Mouse (Mus musculus) embryonic facial prominence, embryonic 11.5 days (tissue): ENCODE data around the gene Lin28b. TPM values are rescaled to one million over a fixed set of nuclear protein-coding genes. Genes with fewer than 3 reads are reported as not detected.

Experiments
- ATAC-seq: fragments of 200-750 bp; cut with Nextera tagmentation; replicated peaks from 2 replicates; pipeline ENCODE4 v1.8.0; 2017; ENCODE audit warnings: low read depth; ENCODE audit not compliant: insufficient number of reproducible peaks, low FRiP score, low TSS enrichment
- DNase-seq: peaks from one replicate; pipeline ENCODE4 v3.0.0-alpha.2; 2015; ENCODE audit warnings: low spot score
- H3K27ac ChIP-seq: fragments of 300-500 bp; sonication (generic); replicated peaks from 2 replicates; pipeline ENCODE4 v1.5.1; 2014; ENCODE audit warnings: mild to moderate bottlenecking, low read depth, low read length, control low read depth
- H3K27me3 ChIP-seq: fragments of 300-500 bp; sonication (generic); 2 replicates; pipeline ENCODE4 v1.6.1; 2014; ENCODE audit warnings: mild to moderate bottlenecking, low read length, moderate library complexity, mixed read lengths; ENCODE audit not compliant: control insufficient read depth, insufficient read depth
- H3K36me3 ChIP-seq: fragments of 300-500 bp; sonication (generic); replicated peaks from 2 replicates; pipeline ENCODE4 v1.6.1; 2014; ENCODE audit warnings: low read depth, mild to moderate bottlenecking, low read length, moderate library complexity, mixed read lengths; ENCODE audit not compliant: control insufficient read depth, insufficient read depth
- H3K4me1 ChIP-seq: fragments of 300-500 bp; sonication (generic); 2 replicates; pipeline ENCODE4 v1.6.1; 2014; ENCODE audit warnings: low read length, mixed read lengths; ENCODE audit not compliant: control insufficient read depth, insufficient read depth
- H3K4me2 ChIP-seq: fragments of 300-500 bp; sonication (generic); 2 replicates; pipeline ENCODE4 v1.6.1; 2014; ENCODE audit warnings: low read depth, mild to moderate bottlenecking, control low read depth, low read length, moderate library complexity
- H3K4me3 ChIP-seq: fragments of 300-500 bp; sonication (generic); 2 replicates; pipeline ENCODE4 v1.5.1; 2014; ENCODE audit warnings: low read depth, low read length, control low read depth
- H3K9ac ChIP-seq: fragments of 300-500 bp; sonication (generic); replicated peaks from 2 replicates; pipeline ENCODE4 v1.6.1; 2014; ENCODE audit warnings: mild to moderate bottlenecking, control low read depth, low read length
- H3K9me3 ChIP-seq: fragments of 300-500 bp; sonication (generic); replicated peaks from 2 replicates; pipeline ENCODE4 v1.6.1; 2016; ENCODE audit warnings: mild to moderate bottlenecking, low read length, inconsistent platforms, mixed read lengths; ENCODE audit not compliant: control insufficient read depth
- WGBS: fragments of 180-500 bp; shearing (Covaris S2); extraction: QIAGEN DNeasy Blood & Tissue Kit; methylation state at CpG from one replicate; pipeline ENCODE4 v1.1.7; 2014; 5-methylcytosine and 5-hydroxymethylcytosine counted together
- polyA plus RNA-seq: library from polyadenylated mRNA; unstranded; fragments of >200 nt; fragmentation: Nextera tagmentation; extraction: Ambion mirVana; gene quantifications from 2 replicates; pipeline ENCODE4 v1.2.1, GENCODE M21; 2014

The Lin28b gene
- polyA plus RNA-seq, 1 experiment from 2014 or later = 13.6 TPM

DNA sequence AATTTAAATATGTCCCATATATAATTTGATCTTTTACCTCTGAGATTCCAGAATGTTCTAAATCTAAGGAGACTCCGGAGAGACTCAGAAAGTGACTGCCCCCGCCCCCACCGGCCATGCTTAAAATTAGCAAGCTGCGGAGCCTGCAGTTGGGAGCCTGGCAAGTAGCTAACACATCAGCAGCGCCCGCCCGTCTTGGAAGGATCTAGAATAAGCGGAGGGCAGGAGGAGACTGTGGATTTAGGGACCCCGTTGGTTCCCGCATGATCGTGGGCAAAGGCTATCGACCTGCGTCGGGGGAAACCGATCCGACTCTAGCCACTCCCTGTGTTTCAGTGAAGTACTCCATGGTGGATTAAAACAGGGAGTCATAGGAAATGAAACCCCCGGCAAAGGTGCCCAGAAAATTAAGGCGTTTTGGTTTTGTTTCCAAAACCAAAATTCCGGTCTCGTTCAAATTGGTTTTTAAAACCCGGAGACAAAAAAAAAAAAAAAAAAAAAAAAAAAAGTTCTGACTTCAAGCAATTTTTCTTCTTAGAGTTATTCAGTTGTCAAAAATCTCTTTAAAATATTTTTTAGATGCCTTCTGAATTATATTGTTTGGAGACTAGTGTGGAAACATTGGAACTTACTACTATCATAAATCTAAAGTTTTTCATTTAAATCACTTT lies 12.4 kb downstream of the Lin28b start:
- H3K36me3 ChIP-seq = no peaks in the 10 kb centered on the region
- H3K4me3 ChIP-seq = peak overlapping the region; percentile 26
- under 1% methylated on average over 21 of the region's 21 CpGs for WGBS
- ATAC-seq = no peak
- peak overlapping the region; percentile 57 for H3K4me2 ChIP-seq
- H3K27me3 ChIP-seq = no peaks in the 10 kb centered on the region
- H3K27ac ChIP-seq = no peak overlapping the region
- peak; percentile 58 for DNase-seq
- H3K4me1 ChIP-seq = no peaks in the 10 kb centered on the region
- H3K9me3 ChIP-seq = no peaks in the 10 kb centered on the region
- H3K9ac ChIP-seq = peak overlapping the region; percentile 18

DNA sequence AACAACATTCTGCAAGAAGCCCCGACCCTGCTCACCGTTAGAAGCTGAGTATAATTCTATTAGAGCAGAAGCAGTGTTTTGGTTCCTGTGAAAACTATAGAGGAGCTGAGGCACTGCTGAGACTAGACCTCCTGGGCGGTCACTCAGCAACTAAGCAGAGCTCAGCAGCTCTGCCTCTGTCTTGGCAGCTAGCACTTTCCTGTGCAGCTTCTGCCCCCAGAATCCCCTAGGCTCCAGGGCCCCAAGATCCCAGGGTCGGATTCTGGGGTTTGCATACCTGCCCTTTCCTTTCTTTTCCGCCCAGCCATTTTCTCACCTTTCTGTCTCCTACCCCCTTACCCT lies 13.1 kb downstream of the Lin28b start:
- Histone ChIP-seq H3K27me3 (no peaks in the 10 kb centered on the region), H3K4me2 (peak overlapping the region; percentile 57), H3K36me3 (no peaks in the 10 kb centered on the region), H3K4me3 (no peak overlapping the region), H3K9ac (no peak overlapping the region; the same call in 1 of the 2 replicates), H3K27ac (no peak overlapping the region), H3K4me1 (no peaks in the 10 kb centered on the region), H3K9me3 (no peaks in the 10 kb centered on the region)
- DNase-seq (peak; percentile 50), ATAC-seq (no peak)
- WGBS = 5% methylated on average over 5 of the region's 5 CpGs

DNA sequence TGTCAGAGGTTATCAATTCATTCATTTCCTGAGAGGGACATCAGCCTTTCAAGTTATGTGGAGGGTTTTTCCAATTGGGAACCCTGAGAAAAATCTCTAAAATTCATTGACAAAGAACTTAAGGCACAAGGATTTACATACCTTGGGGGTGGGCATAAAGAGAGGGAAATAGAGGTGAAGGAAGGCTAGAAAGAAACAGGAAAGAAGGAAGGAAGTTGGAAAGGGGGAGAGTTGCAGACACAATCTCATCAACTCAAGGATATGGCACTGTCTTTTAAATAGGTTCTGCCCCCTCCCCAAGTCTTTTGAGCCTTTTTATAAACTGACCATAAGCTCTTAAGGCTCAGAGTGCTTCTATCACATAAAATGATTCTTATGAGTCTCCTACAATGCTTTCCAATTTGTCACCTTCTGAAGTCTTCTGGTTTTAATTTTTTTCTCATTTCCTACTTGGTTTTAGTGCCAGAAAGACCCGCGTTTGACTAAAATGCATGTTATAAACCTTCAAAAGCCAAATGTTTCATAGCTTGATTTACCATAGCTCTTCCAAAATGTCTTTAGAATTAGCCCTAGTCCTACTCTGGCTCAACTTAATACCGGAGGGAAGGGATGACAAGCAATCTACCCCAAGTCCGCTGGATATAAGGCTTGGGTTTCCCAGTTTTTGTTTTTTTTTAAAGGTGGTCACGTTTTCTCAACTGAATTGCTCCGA lies 13.6 kb downstream of the Lin28b start:
- WGBS = under 1% methylated on average over 6 of the region's 6 CpGs
- ATAC-seq (no peak), DNase-seq (no peak)
- H3K4me2 ChIP-seq = peak overlapping the region; percentile 57; the same call in 1 of the 2 replicates
- H3K27ac ChIP-seq = no peak overlapping the region
- H3K9me3 ChIP-seq = no peaks in the 10 kb centered on the region
- H3K4me1 ChIP-seq = no peaks in the 10 kb centered on the region
- no peaks in the 10 kb centered on the region for H3K36me3 ChIP-seq
- no peak overlapping the region for H3K9ac ChIP-seq
- H3K27me3 ChIP-seq = no peaks in the 10 kb centered on the region
- H3K4me3 ChIP-seq = no peak overlapping the region

DNA sequence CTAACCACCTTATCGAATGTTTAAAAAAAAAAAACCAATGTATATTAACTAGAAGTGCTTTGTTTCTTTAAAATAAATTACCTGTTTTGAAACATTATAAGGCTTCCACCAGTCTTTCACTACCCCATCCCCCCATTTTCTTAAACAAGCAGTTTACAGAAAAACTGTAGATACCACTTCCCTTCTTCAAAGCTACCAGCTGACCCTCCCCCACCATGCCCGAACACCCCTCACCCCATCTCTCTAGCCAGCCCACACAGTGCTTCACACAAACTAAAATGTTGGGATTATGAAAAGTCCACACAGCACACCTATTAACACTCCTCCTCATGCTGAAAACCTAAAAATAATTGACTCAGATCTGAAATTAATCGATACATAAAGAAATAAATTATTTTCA lies 14.9 kb downstream of the Lin28b start:
- no peaks in the 10 kb centered on the region for H3K9me3 ChIP-seq
- 11% methylated on average over 3 of the region's 3 CpGs for WGBS
- no peak for ATAC-seq
- no peaks in the 10 kb centered on the region for H3K4me1 ChIP-seq
- H3K4me2 ChIP-seq = no peak overlapping the region; the same call in 1 of the 2 replicates
- no peak overlapping the region for H3K4me3 ChIP-seq
- no peaks in the 10 kb centered on the region for H3K36me3 ChIP-seq
- H3K27me3 ChIP-seq = no peaks in the 10 kb centered on the region
- no peak overlapping the region for H3K27ac ChIP-seq
- peak; percentile 35 for DNase-seq
- H3K9ac ChIP-seq = no peak overlapping the region

DNA sequence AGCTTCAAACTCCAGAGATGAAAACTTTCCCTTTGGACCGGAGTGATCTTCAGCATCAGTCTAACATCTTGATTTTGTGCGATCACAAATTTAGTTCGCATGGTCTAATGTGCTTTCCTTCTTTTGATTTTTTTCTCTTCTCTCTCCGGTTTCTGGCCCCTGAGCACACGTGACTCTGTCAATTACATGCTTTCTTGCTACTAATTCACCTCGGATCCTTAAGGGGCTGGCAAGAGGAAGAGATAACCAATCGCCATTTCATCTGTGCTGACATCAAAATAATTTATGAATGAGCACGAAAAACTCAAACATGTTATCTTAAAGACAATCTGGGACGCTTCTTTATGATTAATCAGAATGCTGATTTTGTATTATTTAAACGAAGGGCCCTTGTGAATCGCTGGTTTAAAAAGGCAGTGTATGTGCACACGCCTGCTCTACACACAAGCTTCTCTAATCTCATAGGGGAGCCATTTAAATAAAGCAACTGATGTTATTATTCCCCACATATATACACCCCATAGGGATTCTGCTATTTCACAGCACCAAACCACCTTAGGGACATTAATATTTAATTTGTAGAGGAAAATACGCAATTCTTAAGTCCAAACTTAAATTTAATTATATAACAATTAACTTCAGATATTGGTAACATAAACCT lies 16.0 kb downstream of the Lin28b start:
- Histone ChIP-seq H3K36me3 (no peaks in the 10 kb centered on the region), H3K9me3 (no peaks in the 10 kb centered on the region), H3K9ac (peak overlapping the region; percentile 77), H3K27me3 (no peaks in the 10 kb centered on the region), H3K4me3 (peak overlapping the region; percentile 53), H3K4me1 (no peaks in the 10 kb centered on the region), H3K4me2 (peak overlapping the region; percentile 63), H3K27ac (peak overlapping the region; percentile 71; the same call in 1 of the 2 replicates)
- peak; percentile 67 for ATAC-seq
- DNase-seq = peak; percentile 78
- WGBS = under 1% methylated on average over 13 of the region's 13 CpGs

DNA sequence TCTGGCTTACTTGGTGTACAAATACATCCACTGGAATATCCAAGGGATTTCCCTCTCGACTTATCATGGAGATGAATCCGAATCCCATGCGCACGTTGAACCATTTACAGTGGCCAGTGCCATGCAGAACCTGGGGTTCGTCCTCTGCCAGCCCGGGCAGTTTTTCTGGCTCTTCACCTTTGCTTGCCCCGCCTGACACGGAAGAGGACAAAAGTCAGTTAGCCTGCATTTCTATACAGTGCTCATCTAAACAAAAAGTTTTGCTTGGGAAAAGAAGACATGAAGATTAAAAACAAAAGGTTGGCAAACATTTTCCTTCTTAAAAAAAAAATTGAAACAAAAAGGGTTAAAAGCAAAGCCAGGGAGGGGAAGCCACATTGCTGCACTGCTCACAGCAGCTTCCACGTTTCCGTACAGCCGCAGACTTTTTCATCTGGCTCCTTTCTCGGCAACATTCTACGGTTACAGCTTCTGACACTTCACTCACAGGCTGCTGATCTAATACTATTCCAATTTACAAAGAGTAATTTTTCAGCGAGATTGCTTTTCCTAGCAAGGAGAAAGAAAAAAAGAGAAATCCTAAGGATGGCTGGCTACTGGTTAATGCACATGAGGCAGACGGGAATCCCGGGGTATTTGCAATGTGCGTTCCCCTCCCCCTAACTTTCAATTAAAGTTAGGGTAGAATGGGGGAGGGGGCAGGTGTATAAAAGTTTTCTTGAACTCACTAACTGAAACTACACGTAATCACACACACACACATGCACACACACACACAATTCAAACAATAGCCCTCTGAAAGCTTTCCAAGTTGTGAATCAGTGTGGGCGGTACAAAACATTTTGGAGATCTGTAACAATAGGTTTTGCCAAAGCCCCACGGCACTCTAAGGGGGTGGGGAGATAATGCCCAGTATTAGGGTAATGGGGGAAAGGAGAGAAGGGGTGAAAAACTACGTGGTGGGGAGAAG lies 16.9 kb downstream of the Lin28b start:
- Histone ChIP-seq H3K36me3 (no peaks in the 10 kb centered on the region), H3K9me3 (no peaks in the 10 kb centered on the region), H3K4me3 (peak overlapping the region; percentile 53), H3K4me2 (peak overlapping the region; percentile 63), H3K27me3 (no peaks in the 10 kb centered on the region), H3K27ac (peak overlapping the region; percentile 71; the same call in 1 of the 2 replicates), H3K9ac (peak overlapping the region; percentile 77), H3K4me1 (no peaks in the 10 kb centered on the region)
- WGBS = under 1% methylated on average over 21 of the region's 21 CpGs
- DNase-seq (peak; percentile 84), ATAC-seq (peak; percentile 71)

DNA sequence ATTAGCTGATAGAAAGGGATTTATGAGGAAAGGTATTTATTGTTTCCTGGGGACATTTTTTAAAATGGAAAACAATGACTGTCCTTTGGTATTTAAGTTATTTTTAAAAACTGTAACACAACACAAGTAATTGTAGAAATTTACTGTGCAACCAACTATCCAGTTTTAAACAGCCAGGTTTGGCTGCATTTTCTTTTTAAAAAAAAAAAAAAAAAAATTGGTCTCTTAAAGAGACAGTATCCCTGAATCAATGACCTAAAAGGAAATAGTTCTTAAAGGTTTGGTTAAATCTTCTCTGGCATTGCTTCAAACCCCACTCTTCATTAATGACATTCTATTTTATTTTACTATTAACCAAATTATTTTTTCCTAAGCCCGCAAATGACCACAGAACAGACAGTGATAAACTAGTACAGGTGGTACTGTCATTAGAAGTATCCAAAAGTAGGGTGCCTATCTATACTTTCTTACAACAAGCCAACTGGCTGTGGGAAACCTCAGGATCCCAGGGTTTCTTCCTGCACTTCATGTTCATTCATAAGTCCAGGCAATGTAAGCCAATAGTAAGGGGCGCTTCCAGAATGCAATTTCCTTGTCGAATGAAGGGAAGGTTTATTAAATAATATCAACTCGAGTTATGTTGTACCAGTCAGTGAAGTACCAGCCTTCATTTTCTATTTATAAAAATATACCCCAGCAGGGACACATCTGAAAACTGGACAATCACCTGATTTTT lies 17.8 kb downstream of the Lin28b start:
- no peaks in the 10 kb centered on the region for H3K36me3 ChIP-seq
- no peaks in the 10 kb centered on the region for H3K4me1 ChIP-seq
- no peaks in the 10 kb centered on the region for H3K9me3 ChIP-seq
- DNase-seq (peak; percentile 50), ATAC-seq (no peak)
- H3K27me3 ChIP-seq = no peaks in the 10 kb centered on the region
- H3K4me3 ChIP-seq = peak overlapping the region; percentile 53
- 31% methylated on average over 4 of the region's 4 CpGs for WGBS
- no peak overlapping the region for H3K27ac ChIP-seq
- H3K9ac ChIP-seq = peak overlapping the region; percentile 1; the same call in 1 of the 2 replicates
- H3K4me2 ChIP-seq = peak overlapping the region; percentile 63
